27 mouse cellular contexts compared by ENCODE assay signal in genomic region chr11:36727800-36728199, GRCm38 (mm10).
A peak's percentile ranks its signal among the peaks of the same experiment; 100 is the strongest.
DNase-seq lines count a peak whose midpoint lies in the region; ATAC-seq and TF ChIP-seq lines count a peak whose summit lies in the region.
"Had no signal": no experiment of that assay in that cellular context is flagged by ENCODE, and none has a peak within 500 bp of the region (broad histone marks: within the 10 kb centered on the region; RNA-seq: fewer than 3 reads in every experiment).

No protein-coding gene starts in this region.

- intact Hi-C loops in left cerebral cortex, postnatal 14 days (cut with DNase I): no loop called here
- intact Hi-C loops in left cerebral cortex, postnatal 36 days (cut with DNase I): no loop called here

- H3K4me1 ChIP-seq in forebrain, embryonic 15.5 days: peaks cover 8% of the 10 kb centered on the region; the same call in 1 of the 2 replicates
- H3K4me1 ChIP-seq in forebrain, embryonic 11.5 days (replicated peaks; ENCODE audit: control insufficient read depth, insufficient read depth, low read length): no peaks in the 10 kb centered on the region
- no peaks in the 10 kb centered on the region for H3K4me1 ChIP-seq in forebrain, postnatal 0 days (ENCODE audit: insufficient read depth)
- H3K4me1 ChIP-seq: embryonic facial prominence, embryonic 13.5 days; hindbrain, embryonic 12.5 days; limb, embryonic 13.5 days; liver, embryonic 12.5 days; neural tube, embryonic 13.5 days; stomach, embryonic 15.5 days had no signal

- ATAC-seq in forebrain, embryonic 15.5 days (replicated peaks): peak; percentile 75
- no peak for ATAC-seq in forebrain, embryonic 11.5 days (replicated peaks; ENCODE audit: low FRiP score)
- ATAC-seq in forebrain, postnatal 0 days: no peak
- ATAC-seq: intestine, postnatal 0 days; liver, embryonic 12.5 days; liver, postnatal 0 days had no signal

- H3K4me2 ChIP-seq in forebrain, embryonic 15.5 days (replicated peaks): no peak overlapping the region
- no peak overlapping the region for H3K4me2 ChIP-seq in forebrain, embryonic 11.5 days (ENCODE audit: low read depth, low read length, severe bottlenecking)
- H3K4me2 ChIP-seq in forebrain, postnatal 0 days (ENCODE audit: low read depth): no peak overlapping the region
- H3K4me2 ChIP-seq: embryonic facial prominence, embryonic 13.5 days; heart, embryonic 11.5 days; hindbrain, embryonic 12.5 days; limb, embryonic 13.5 days; liver, embryonic 12.5 days; midbrain, embryonic 11.5 days; neural tube, embryonic 13.5 days; stomach, embryonic 15.5 days had no signal

- H3K4me3 ChIP-seq in forebrain, embryonic 15.5 days: no peak overlapping the region
- H3K4me3 ChIP-seq in forebrain, embryonic 11.5 days (ENCODE audit: low read depth, low read length): no peak overlapping the region
- H3K4me3 ChIP-seq in forebrain, postnatal 0 days (ENCODE audit: low read depth, low read length): no peak overlapping the region
- H3K4me3 ChIP-seq: embryonic facial prominence, embryonic 13.5 days; hindbrain, embryonic 12.5 days; limb, embryonic 13.5 days; liver, embryonic 12.5 days; neural tube, embryonic 13.5 days; stomach, embryonic 15.5 days had no signal

- no peak for TF ChIP-seq CTCF in forebrain, postnatal 0 days (IDR thresholded peaks at IDR 0.05; ENCODE audit: low read depth)

- DNase-seq in forebrain, embryonic 11.5 days (ENCODE audit: low spot score): no peak
- DNase-seq in left cerebral cortex, postnatal 14 days (ENCODE audit: low spot score in 2 of 2): peak; percentile 12 to 20
- no peak for DNase-seq in left cerebral cortex, postnatal 36 days (ENCODE audit: low spot score in 2 of 2)
- peak; percentile 19 for DNase-seq in right cerebral cortex, postnatal 14 days
- DNase-seq in right cerebral cortex, postnatal 36 days (ENCODE audit: low spot score in 2 of 2): no peak
- DNase-seq in forebrain, postnatal 0 days: peak; percentile 42
- no peak for DNase-seq in liver
- DNase-seq: adrenal gland, postnatal 25 days; B cell, adult 2 months; cerebellum, adult 8-10 months; gastrocnemius, postnatal 25 days; heart, adult 11 months; heart, postnatal 36 days; kidney, adult 9 months; kidney, postnatal 14 days; liver, postnatal 0 days; lung, postnatal 36 days had no signal

- H3K9ac ChIP-seq in forebrain, embryonic 15.5 days (replicated peaks): no peak overlapping the region
- no peak overlapping the region for H3K9ac ChIP-seq in forebrain, embryonic 11.5 days (ENCODE audit: low read length)
- H3K9ac ChIP-seq in forebrain, postnatal 0 days: no peak overlapping the region
- H3K9ac ChIP-seq: embryonic facial prominence, embryonic 13.5 days; hindbrain, embryonic 12.5 days; limb, embryonic 13.5 days; liver, embryonic 12.5 days; liver, postnatal 0 days; neural tube, embryonic 13.5 days; stomach, embryonic 15.5 days had no signal

- H3K9me3 ChIP-seq in forebrain, embryonic 15.5 days: no peaks in the 10 kb centered on the region
- no peaks in the 10 kb centered on the region for H3K9me3 ChIP-seq in forebrain, embryonic 11.5 days (ENCODE audit: control insufficient read depth, low read length)
- no peaks in the 10 kb centered on the region for H3K9me3 ChIP-seq in forebrain, postnatal 0 days (ENCODE audit: low read length)
- H3K9me3 ChIP-seq: embryonic facial prominence, embryonic 13.5 days; hindbrain, embryonic 12.5 days; limb, embryonic 13.5 days; liver, embryonic 12.5 days; neural tube, embryonic 13.5 days; stomach, embryonic 15.5 days had no signal

- no peaks in the 10 kb centered on the region for H3K27me3 ChIP-seq in forebrain, embryonic 15.5 days
- no peaks in the 10 kb centered on the region for H3K27me3 ChIP-seq in forebrain, embryonic 11.5 days (ENCODE audit: control insufficient read depth, insufficient read depth, low read length)
- no peaks in the 10 kb centered on the region for H3K27me3 ChIP-seq in forebrain, postnatal 0 days (ENCODE audit: insufficient read depth, low read length)
- H3K27me3 ChIP-seq: embryonic facial prominence, embryonic 13.5 days; hindbrain, embryonic 12.5 days; limb, embryonic 13.5 days; liver, embryonic 12.5 days; neural tube, embryonic 13.5 days; stomach, embryonic 15.5 days had no signal

- no peaks in the 10 kb centered on the region for H3K36me3 ChIP-seq in forebrain, embryonic 15.5 days
- H3K36me3 ChIP-seq in forebrain, embryonic 11.5 days (ENCODE audit: control insufficient read depth, insufficient read depth, low read length): no peaks in the 10 kb centered on the region
- no peaks in the 10 kb centered on the region for H3K36me3 ChIP-seq in forebrain, postnatal 0 days (ENCODE audit: insufficient read depth)
- H3K36me3 ChIP-seq: embryonic facial prominence, embryonic 13.5 days; hindbrain, embryonic 12.5 days; limb, embryonic 13.5 days; liver, embryonic 12.5 days; neural tube, embryonic 13.5 days; stomach, embryonic 15.5 days had no signal

- 45% methylated on average over 3 of the region's 3 CpGs for WGBS in forebrain, embryonic 15.5 days
- 75% methylated on average over 3 of the region's 3 CpGs for WGBS in forebrain, embryonic 11.5 days
- 63% methylated on average over 3 of the region's 3 CpGs for WGBS in forebrain, postnatal 0 days

- H3K27ac ChIP-seq in forebrain, embryonic 15.5 days (replicated peaks): no peak overlapping the region
- H3K27ac ChIP-seq in forebrain, embryonic 11.5 days (ENCODE audit: low read depth, low read length): no peak overlapping the region
- no peak overlapping the region for H3K27ac ChIP-seq in forebrain, postnatal 0 days (ENCODE audit: low read depth, low read length)
- H3K27ac ChIP-seq: embryonic facial prominence, embryonic 13.5 days; hindbrain, embryonic 12.5 days; limb, embryonic 13.5 days; liver, embryonic 12.5 days; neural tube, embryonic 13.5 days; stomach, embryonic 15.5 days had no signal

Comparison
In these comparisons a context has a peak if more than half of its experiments do, and no peak if none do; other contexts are left out.
1. DNase-seq: peak in left cerebral cortex, postnatal 14 days (2 of 2), right cerebral cortex, postnatal 14 days (single experiment) and forebrain, postnatal 0 days (single experiment); none in forebrain, embryonic 11.5 days (single experiment), left cerebral cortex, postnatal 36 days (0 of 2), right cerebral cortex, postnatal 36 days (0 of 2) and liver (single experiment).